Mouse (Mus musculus) thymus, adult 2 months (tissue): ENCODE data around the gene Ndfip2.

ENCODE experiments used
- CTCF ChIP-seq: fragments of 200-500 bp; IDR thresholded peaks from 2 replicates; pipeline ENCODE4 v1.5.1; 2012; ENCODE audit warnings: mild to moderate bottlenecking, control low read depth, low read length, moderate library complexity, borderline replicate concordance; ENCODE audit not compliant: control insufficient read depth, poor library complexity, insufficient read depth; ENCODE audit errors: extremely low read depth
- POLR2A ChIP-seq: fragments of 200-500 bp; IDR thresholded peaks from 2 replicates; pipeline ENCODE4 v1.6.1; 2012; ENCODE audit warnings: mild to moderate bottlenecking, low read length, control low read depth, moderate library complexity; ENCODE audit not compliant: control insufficient read depth, poor library complexity, insufficient read depth; ENCODE audit errors: extremely low read depth

DNA sequence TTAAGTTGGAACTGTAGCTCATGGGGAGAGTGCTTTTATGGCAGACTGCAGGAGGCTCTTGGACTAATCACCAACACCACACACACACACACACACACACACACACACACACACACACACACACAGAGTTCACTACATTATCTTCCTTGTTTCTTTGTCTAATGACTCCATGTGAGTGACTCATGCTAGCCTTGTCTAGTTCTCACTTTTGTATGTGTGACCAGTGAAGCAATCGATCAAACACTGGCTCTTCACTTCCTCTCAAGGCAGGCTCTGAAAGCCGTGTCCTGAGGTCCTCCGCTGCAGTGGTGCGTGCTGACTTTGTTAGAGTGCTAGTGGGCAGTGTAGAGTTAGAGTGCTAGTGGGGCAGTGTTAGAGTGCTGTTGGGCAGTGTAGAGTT, 30.2 kb downstream of the Ndfip2 start:
- TF ChIP-seq CTCF: no peak
- TF ChIP-seq POLR2A: no peak
